Mouse (Mus musculus): ENCODE data around the gene Asb15. TPM values are rescaled to one million over a fixed set of nuclear protein-coding genes. Genes with fewer than 3 reads are reported as not detected.

Asb15 gene
- polyA plus RNA-seq, 1 experiment from 2014 or later: not detected

GRCm38 (mm10) chr6:24530711-24531420 is 2.9 kb downstream of the Asb15 start:
- Histone ChIP-seq H3K4me1 (replicated peaks; ENCODE audit: control insufficient read depth, insufficient read depth, low read length) (peaks cover 16% of the 10 kb centered on the region), H3K9ac (replicated peaks; ENCODE audit: low read depth, low read length) (no peak overlapping the region), H3K27ac (ENCODE audit: low read length) (no peak overlapping the region), H3K36me3 (ENCODE audit: control insufficient read depth, insufficient read depth) (no peaks in the 10 kb centered on the region), H3K4me3 (replicated peaks; ENCODE audit: low read length) (peak overlapping the region; percentile 4; the same call in 1 of the 2 replicates), H3K27me3 (replicated peaks; ENCODE audit: control insufficient read depth, insufficient read depth, low read length) (no peaks in the 10 kb centered on the region), H3K4me2 (ENCODE audit: low read length) (peak overlapping the region; percentile 45), H3K9me3 (ENCODE audit: control insufficient read depth, low read length) (no peaks in the 10 kb centered on the region)
- 55% methylated on average over 11 of the region's 11 CpGs for WGBS
- ATAC-seq: no peak

- H3K4me3 ChIP-seq (replicated peaks; ENCODE audit: low read length): no peak overlapping the region
- H3K27me3 ChIP-seq (replicated peaks; ENCODE audit: control insufficient read depth, insufficient read depth, low read length): no peaks in the 10 kb centered on the region
- no peak overlapping the region for H3K27ac ChIP-seq (ENCODE audit: low read length)
- H3K4me1 ChIP-seq (replicated peaks; ENCODE audit: control insufficient read depth, insufficient read depth, low read length): peaks cover 9% of the 10 kb centered on the region
- no peak for ATAC-seq
- no peaks in the 10 kb centered on the region for H3K36me3 ChIP-seq (ENCODE audit: control insufficient read depth, insufficient read depth)
- H3K4me2 ChIP-seq (ENCODE audit: low read length): no peak overlapping the region
- H3K9me3 ChIP-seq (ENCODE audit: control insufficient read depth, low read length): no peaks in the 10 kb centered on the region
- no peak overlapping the region for H3K9ac ChIP-seq (replicated peaks; ENCODE audit: low read depth, low read length)
- WGBS: 83% methylated on average over 3 of the region's 3 CpGs
Measured at GRCm38 (mm10) chr6:24532804-24533203, 4.9 kb downstream of the Asb15 start.

- H3K9me3 ChIP-seq (ENCODE audit: control insufficient read depth, low read length): no peaks in the 10 kb centered on the region
- H3K27me3 ChIP-seq (replicated peaks; ENCODE audit: control insufficient read depth, insufficient read depth, low read length): no peaks in the 10 kb centered on the region
- no peak overlapping the region for H3K4me3 ChIP-seq (replicated peaks; ENCODE audit: low read length)
- H3K9ac ChIP-seq (replicated peaks; ENCODE audit: low read depth, low read length): no peak overlapping the region
- WGBS: 68% methylated on average over 3 of the region's 3 CpGs
- no peak overlapping the region for H3K27ac ChIP-seq (ENCODE audit: low read length)
- H3K4me1 ChIP-seq (replicated peaks; ENCODE audit: control insufficient read depth, insufficient read depth, low read length): no peaks in the 10 kb centered on the region
- peak; percentile 84 for ATAC-seq
- no peaks in the 10 kb centered on the region for H3K36me3 ChIP-seq (ENCODE audit: control insufficient read depth, insufficient read depth)
- no peak overlapping the region for H3K4me2 ChIP-seq (ENCODE audit: low read length)
Measured at GRCm38 (mm10) chr6:24538435-24538834, 10.5 kb downstream of the Asb15 start.

- Histone ChIP-seq H3K27me3 (replicated peaks; ENCODE audit: control insufficient read depth, insufficient read depth, low read length) (no peaks in the 10 kb centered on the region), H3K4me3 (replicated peaks; ENCODE audit: low read length) (no peak overlapping the region), H3K9me3 (ENCODE audit: control insufficient read depth, low read length) (no peaks in the 10 kb centered on the region), H3K36me3 (ENCODE audit: control insufficient read depth, insufficient read depth) (no peaks in the 10 kb centered on the region), H3K9ac (replicated peaks; ENCODE audit: low read depth, low read length) (no peak overlapping the region), H3K27ac (ENCODE audit: low read length) (no peak overlapping the region), H3K4me1 (replicated peaks; ENCODE audit: control insufficient read depth, insufficient read depth, low read length) (no peaks in the 10 kb centered on the region), H3K4me2 (ENCODE audit: low read length) (no peak overlapping the region)
- 77% methylated on average over 4 of the region's 4 CpGs for WGBS
- ATAC-seq: no peak
Measured at GRCm38 (mm10) chr6:24540106-24540505, 12.2 kb downstream of the Asb15 start.

- ATAC-seq: no peak
- H3K4me1 ChIP-seq (replicated peaks; ENCODE audit: control insufficient read depth, insufficient read depth, low read length): no peaks in the 10 kb centered on the region
- H3K9ac ChIP-seq (replicated peaks; ENCODE audit: low read depth, low read length): no peak overlapping the region
- no peak overlapping the region for H3K4me2 ChIP-seq (ENCODE audit: low read length)
- H3K27me3 ChIP-seq (replicated peaks; ENCODE audit: control insufficient read depth, insufficient read depth, low read length): no peaks in the 10 kb centered on the region
- H3K4me3 ChIP-seq (replicated peaks; ENCODE audit: low read length): no peak overlapping the region
- no peak overlapping the region for H3K27ac ChIP-seq (ENCODE audit: low read length)
- H3K36me3 ChIP-seq (ENCODE audit: control insufficient read depth, insufficient read depth): no peaks in the 10 kb centered on the region
- H3K9me3 ChIP-seq (ENCODE audit: control insufficient read depth, low read length): no peaks in the 10 kb centered on the region
Measured at GRCm38 (mm10) chr6:24542393-24542792, 14.4 kb downstream of the Asb15 start.

GRCm38 (mm10) chr6:24543119-24543591 is 15.2 kb downstream of the Asb15 start:
- no peaks in the 10 kb centered on the region for H3K36me3 ChIP-seq (ENCODE audit: control insufficient read depth, insufficient read depth)
- H3K4me3 ChIP-seq (replicated peaks; ENCODE audit: low read length): no peak overlapping the region
- no peak overlapping the region for H3K27ac ChIP-seq (ENCODE audit: low read length)
- no peak overlapping the region for H3K9ac ChIP-seq (replicated peaks; ENCODE audit: low read depth, low read length)
- H3K4me1 ChIP-seq (replicated peaks; ENCODE audit: control insufficient read depth, insufficient read depth, low read length): no peaks in the 10 kb centered on the region
- ATAC-seq: no peak
- WGBS: 71% methylated on average over 6 of the region's 6 CpGs
- H3K4me2 ChIP-seq (ENCODE audit: low read length): no peak overlapping the region
- no peaks in the 10 kb centered on the region for H3K27me3 ChIP-seq (replicated peaks; ENCODE audit: control insufficient read depth, insufficient read depth, low read length)
- H3K9me3 ChIP-seq (ENCODE audit: control insufficient read depth, low read length): no peaks in the 10 kb centered on the region

GRCm38 (mm10) chr6:24546716-24547420 is 18.9 kb downstream of the Asb15 start:
- WGBS: 89% methylated on average over 1 of the region's 1 CpGs

GRCm38 (mm10) chr6:24549801-24550200 is 21.9 kb downstream of the Asb15 start:
- Histone ChIP-seq H3K9ac (replicated peaks; ENCODE audit: low read depth, low read length) (no peak overlapping the region), H3K4me1 (replicated peaks; ENCODE audit: control insufficient read depth, insufficient read depth, low read length) (no peaks in the 10 kb centered on the region), H3K4me2 (ENCODE audit: low read length) (no peak overlapping the region), H3K4me3 (replicated peaks; ENCODE audit: low read length) (no peak overlapping the region), H3K27me3 (replicated peaks; ENCODE audit: control insufficient read depth, insufficient read depth, low read length) (no peaks in the 10 kb centered on the region), H3K27ac (ENCODE audit: low read length) (no peak overlapping the region), H3K36me3 (ENCODE audit: control insufficient read depth, insufficient read depth) (no peaks in the 10 kb centered on the region), H3K9me3 (ENCODE audit: control insufficient read depth, low read length) (no peaks in the 10 kb centered on the region)
- 90% methylated on average over 2 of the region's 2 CpGs for WGBS
- no peak for ATAC-seq

More at GRCm38 (mm10) chr6:24546716-24547420, 18.9 kb downstream of the Asb15 start:
- H3K27me3 ChIP-seq (replicated peaks; ENCODE audit: control insufficient read depth, insufficient read depth, low read length): no peaks in the 10 kb centered on the region
- no peak overlapping the region for H3K4me3 ChIP-seq (replicated peaks; ENCODE audit: low read length)
- no peak overlapping the region for H3K27ac ChIP-seq (ENCODE audit: low read length)
- H3K4me2 ChIP-seq (ENCODE audit: low read length): no peak overlapping the region
- ATAC-seq: no peak
- H3K9ac ChIP-seq (replicated peaks; ENCODE audit: low read depth, low read length): no peak overlapping the region
- no peaks in the 10 kb centered on the region for H3K9me3 ChIP-seq (ENCODE audit: control insufficient read depth, low read length)
- H3K36me3 ChIP-seq (ENCODE audit: control insufficient read depth, insufficient read depth): no peaks in the 10 kb centered on the region
- H3K4me1 ChIP-seq (replicated peaks; ENCODE audit: control insufficient read depth, insufficient read depth, low read length): no peaks in the 10 kb centered on the region

GRCm38 (mm10) chr6:24552046-24552445 is 24.1 kb downstream of the Asb15 start:
- no peak overlapping the region for H3K4me3 ChIP-seq (replicated peaks; ENCODE audit: low read length)
- no peak overlapping the region for H3K4me2 ChIP-seq (ENCODE audit: low read length)
- no peak for ATAC-seq
- no peaks in the 10 kb centered on the region for H3K36me3 ChIP-seq (ENCODE audit: control insufficient read depth, insufficient read depth)
- no peaks in the 10 kb centered on the region for H3K27me3 ChIP-seq (replicated peaks; ENCODE audit: control insufficient read depth, insufficient read depth, low read length)
- H3K9me3 ChIP-seq (ENCODE audit: control insufficient read depth, low read length): no peaks in the 10 kb centered on the region
- no peak overlapping the region for H3K9ac ChIP-seq (replicated peaks; ENCODE audit: low read depth, low read length)
- 80% methylated on average over 7 of the region's 7 CpGs for WGBS
- H3K4me1 ChIP-seq (replicated peaks; ENCODE audit: control insufficient read depth, insufficient read depth, low read length): no peaks in the 10 kb centered on the region
- no peak overlapping the region for H3K27ac ChIP-seq (ENCODE audit: low read length)
